Mouse (Mus musculus): ENCODE results near the gene Slc26a10. TPM values are rescaled to one million over a fixed set of nuclear protein-coding genes. Genes with fewer than 3 reads are reported as not detected.

The Slc26a10 gene
- polyA plus RNA-seq, 1 experiment from 2014 or later, result 1.1 TPM

- Histone ChIP-seq H3K4me1 (replicated peaks; ENCODE audit: control insufficient read depth, insufficient read depth, low read length) (peaks cover 6% of the 10 kb centered on the region), H3K36me3 (ENCODE audit: control insufficient read depth, insufficient read depth, low read length) (peaks cover 16% of the 10 kb centered on the region), H3K4me3 (ENCODE audit: low read length) (no peak overlapping the region), H3K27ac (ENCODE audit: low read length) (no peak overlapping the region), H3K9ac (ENCODE audit: low read length) (no peak overlapping the region), H3K9me3 (ENCODE audit: control insufficient read depth, low read length) (no peaks in the 10 kb centered on the region), H3K27me3 (ENCODE audit: control insufficient read depth, insufficient read depth, low read depth, low read length) (no peaks in the 10 kb centered on the region), H3K4me2 (ENCODE audit: low read depth, low read length) (no peak overlapping the region)
- 85% methylated on average over 3 of the region's 3 CpGs for WGBS
- no peak for ATAC-seq (ENCODE audit: low read depth)
Observed at GRCm38 (mm10) chr10:127203106-127203505, 22.7 kb upstream of the Slc26a10 start.

GRCm38 (mm10) chr10:127200279-127200678 lies 19.8 kb upstream of the Slc26a10 start:
- Histone ChIP-seq H3K9me3 (ENCODE audit: control insufficient read depth, low read length) (no peaks in the 10 kb centered on the region), H3K4me3 (ENCODE audit: low read length) (no peak overlapping the region), H3K27ac (ENCODE audit: low read length) (no peak overlapping the region), H3K4me1 (replicated peaks; ENCODE audit: control insufficient read depth, insufficient read depth, low read length) (peaks cover 8% of the 10 kb centered on the region), H3K4me2 (ENCODE audit: low read depth, low read length) (no peak overlapping the region), H3K27me3 (ENCODE audit: control insufficient read depth, insufficient read depth, low read depth, low read length) (no peaks in the 10 kb centered on the region), H3K36me3 (ENCODE audit: control insufficient read depth, insufficient read depth, low read length) (peaks cover 8% of the 10 kb centered on the region; the same call in 1 of the 2 replicates), H3K9ac (ENCODE audit: low read length) (no peak overlapping the region)
- no peak for ATAC-seq (ENCODE audit: low read depth)
- WGBS, result 85% methylated on average over 8 of the region's 8 CpGs

- no peak overlapping the region for H3K4me3 ChIP-seq (ENCODE audit: low read length)
- ATAC-seq (ENCODE audit: low read depth), result no peak
- H3K4me2 ChIP-seq (ENCODE audit: low read depth, low read length), result no peak overlapping the region
- no peaks in the 10 kb centered on the region for H3K9me3 ChIP-seq (ENCODE audit: control insufficient read depth, low read length)
- no peak overlapping the region for H3K9ac ChIP-seq (ENCODE audit: low read length)
- WGBS, result 79% methylated on average over 11 of the region's 11 CpGs
- H3K27me3 ChIP-seq (ENCODE audit: control insufficient read depth, insufficient read depth, low read depth, low read length), result no peaks in the 10 kb centered on the region
- H3K36me3 ChIP-seq (ENCODE audit: control insufficient read depth, insufficient read depth, low read length), result 0 out of 2 replicates have a peak, but pooled peaks cover 5% of the 10 kb centered on the region
- peaks cover 4% of the 10 kb centered on the region for H3K4me1 ChIP-seq (replicated peaks; ENCODE audit: control insufficient read depth, insufficient read depth, low read length)
- no peak overlapping the region for H3K27ac ChIP-seq (ENCODE audit: low read length)
Observed at GRCm38 (mm10) chr10:127199474-127199873, 19.0 kb upstream of the Slc26a10 start.

GRCm38 (mm10) chr10:127199068-127199467 lies 18.6 kb upstream of the Slc26a10 start:
- 73% methylated on average over 5 of the region's 5 CpGs for WGBS
- H3K4me2 ChIP-seq (ENCODE audit: low read depth, low read length), result no peak overlapping the region
- H3K36me3 ChIP-seq (ENCODE audit: control insufficient read depth, insufficient read depth, low read length), result 0 out of 2 replicates have a peak, but pooled peaks cover 5% of the 10 kb centered on the region
- no peaks in the 10 kb centered on the region for H3K27me3 ChIP-seq (ENCODE audit: control insufficient read depth, insufficient read depth, low read depth, low read length)
- no peak for ATAC-seq (ENCODE audit: low read depth)
- H3K4me3 ChIP-seq (ENCODE audit: low read length), result no peak overlapping the region
- H3K9ac ChIP-seq (ENCODE audit: low read length), result no peak overlapping the region
- no peak overlapping the region for H3K27ac ChIP-seq (ENCODE audit: low read length)
- H3K4me1 ChIP-seq (replicated peaks; ENCODE audit: control insufficient read depth, insufficient read depth, low read length), result peaks cover 8% of the 10 kb centered on the region
- H3K9me3 ChIP-seq (ENCODE audit: control insufficient read depth, low read length), result no peaks in the 10 kb centered on the region

- no peaks in the 10 kb centered on the region for H3K27me3 ChIP-seq (ENCODE audit: control insufficient read depth, insufficient read depth, low read depth, low read length)
- no peak for ATAC-seq (ENCODE audit: low read depth)
- H3K4me3 ChIP-seq (ENCODE audit: low read length), result no peak overlapping the region
- no peak overlapping the region for H3K27ac ChIP-seq (ENCODE audit: low read length)
- peaks cover 8% of the 10 kb centered on the region for H3K4me1 ChIP-seq (replicated peaks; ENCODE audit: control insufficient read depth, insufficient read depth, low read length)
- no peak overlapping the region for H3K4me2 ChIP-seq (ENCODE audit: low read depth, low read length)
- WGBS, result 32% methylated on average over 2 of the region's 2 CpGs
- no peaks in the 10 kb centered on the region for H3K9me3 ChIP-seq (ENCODE audit: control insufficient read depth, low read length)
- 0 out of 2 replicates have a peak, but pooled peaks cover 5% of the 10 kb centered on the region for H3K36me3 ChIP-seq (ENCODE audit: control insufficient read depth, insufficient read depth, low read length)
- H3K9ac ChIP-seq (ENCODE audit: low read length), result no peak overlapping the region
Observed at GRCm38 (mm10) chr10:127198492-127198891, 18.0 kb upstream of the Slc26a10 start.

GRCm38 (mm10) chr10:127197505-127198110 lies 17.2 kb upstream of the Slc26a10 start:
- Histone ChIP-seq H3K27me3 (ENCODE audit: control insufficient read depth, insufficient read depth, low read depth, low read length) (no peaks in the 10 kb centered on the region), H3K9ac (ENCODE audit: low read length) (no peak overlapping the region), H3K36me3 (ENCODE audit: control insufficient read depth, insufficient read depth, low read length) (0 out of 2 replicates have a peak, but pooled peaks cover 5% of the 10 kb centered on the region), H3K27ac (ENCODE audit: low read length) (no peak overlapping the region), H3K9me3 (ENCODE audit: control insufficient read depth, low read length) (no peaks in the 10 kb centered on the region), H3K4me2 (ENCODE audit: low read depth, low read length) (no peak overlapping the region), H3K4me1 (replicated peaks; ENCODE audit: control insufficient read depth, insufficient read depth, low read length) (peaks cover 8% of the 10 kb centered on the region), H3K4me3 (ENCODE audit: low read length) (no peak overlapping the region)
- no peak for ATAC-seq (ENCODE audit: low read depth)
- WGBS, result 82% methylated on average over 11 of the region's 11 CpGs

GRCm38 (mm10) chr10:127197104-127197503 lies 16.7 kb upstream of the Slc26a10 start:
- ATAC-seq (ENCODE audit: low read depth), result no peak
- Histone ChIP-seq H3K36me3 (ENCODE audit: control insufficient read depth, insufficient read depth, low read length) (0 out of 2 replicates have a peak, but pooled peaks cover 7% of the 10 kb centered on the region), H3K4me3 (ENCODE audit: low read length) (no peak overlapping the region), H3K27ac (ENCODE audit: low read length) (no peak overlapping the region; the same call in 1 of the 2 replicates), H3K4me2 (ENCODE audit: low read depth, low read length) (no peak overlapping the region), H3K9me3 (ENCODE audit: control insufficient read depth, low read length) (no peaks in the 10 kb centered on the region), H3K4me1 (replicated peaks; ENCODE audit: control insufficient read depth, insufficient read depth, low read length) (peaks cover 8% of the 10 kb centered on the region), H3K27me3 (ENCODE audit: control insufficient read depth, insufficient read depth, low read depth, low read length) (no peaks in the 10 kb centered on the region), H3K9ac (ENCODE audit: low read length) (no peak overlapping the region)
- WGBS, result 85% methylated on average over 8 of the region's 8 CpGs

- peak; percentile 80 for ATAC-seq (ENCODE audit: low read depth)
- Histone ChIP-seq H3K27me3 (ENCODE audit: control insufficient read depth, insufficient read depth, low read depth, low read length) (no peaks in the 10 kb centered on the region), H3K27ac (ENCODE audit: low read length) (peak overlapping the region; percentile 94), H3K4me3 (ENCODE audit: low read length) (peak overlapping the region; percentile 83), H3K4me1 (replicated peaks; ENCODE audit: control insufficient read depth, insufficient read depth, low read length) (peaks cover 10% of the 10 kb centered on the region), H3K4me2 (ENCODE audit: low read depth, low read length) (peak overlapping the region; percentile 88), H3K9me3 (ENCODE audit: control insufficient read depth, low read length) (no peaks in the 10 kb centered on the region), H3K36me3 (ENCODE audit: control insufficient read depth, insufficient read depth, low read length) (0 out of 2 replicates have a peak, but pooled peaks cover 6% of the 10 kb centered on the region), H3K9ac (ENCODE audit: low read length) (peak overlapping the region; percentile 89)
- 1% methylated on average over 5 of the region's 5 CpGs for WGBS
Observed at GRCm38 (mm10) chr10:127196392-127196791, 15.9 kb upstream of the Slc26a10 start.

- H3K9me3 ChIP-seq (ENCODE audit: control insufficient read depth, low read length), result no peaks in the 10 kb centered on the region
- H3K4me1 ChIP-seq (replicated peaks; ENCODE audit: control insufficient read depth, insufficient read depth, low read length), result peaks cover 17% of the 10 kb centered on the region
- WGBS, result under 1% methylated on average over 31 of the region's 47 CpGs
- peak within 1 kb of the TSS; percentile 88 for H3K4me2 ChIP-seq (ENCODE audit: low read depth, low read length)
- no peaks in the 10 kb centered on the region for H3K27me3 ChIP-seq (ENCODE audit: control insufficient read depth, insufficient read depth, low read depth, low read length)
- peak within 1 kb of the TSS; percentile 94 for H3K27ac ChIP-seq (ENCODE audit: low read length)
- H3K36me3 ChIP-seq (ENCODE audit: control insufficient read depth, insufficient read depth, low read length), result 0 out of 2 replicates have a peak, but pooled peaks cover 6% of the 10 kb centered on the region
- H3K4me3 ChIP-seq (ENCODE audit: low read length), result peak within 1 kb of the TSS; percentile 83
- peak within 1 kb of the TSS; percentile 89 for H3K9ac ChIP-seq (ENCODE audit: low read length)
- peak; percentile 43 for ATAC-seq (ENCODE audit: low read depth)
Observed at GRCm38 (mm10) chr10:127195328-127196129, 15.1 kb upstream of the Slc26a10 start, which contains the start of gene Dtx3. Gene Dtx3 (minus strand): TSS chr10:127195728.
